Mouse (Mus musculus) thymus, adult 2 months (tissue): ENCODE results near the gene Tctex1d4.

Source experiments
- CTCF ChIP-seq: fragments of 200-500 bp; IDR thresholded peaks from 2 replicates; pipeline ENCODE4 v1.5.1; 2012; ENCODE audit warnings: mild to moderate bottlenecking, control low read depth, low read length, moderate library complexity, borderline replicate concordance; ENCODE audit not compliant: control insufficient read depth, poor library complexity, insufficient read depth; ENCODE audit errors: extremely low read depth
- POLR2A ChIP-seq: fragments of 200-500 bp; IDR thresholded peaks from 2 replicates; pipeline ENCODE4 v1.6.1; 2012; ENCODE audit warnings: mild to moderate bottlenecking, low read length, control low read depth, moderate library complexity; ENCODE audit not compliant: control insufficient read depth, poor library complexity, insufficient read depth; ENCODE audit errors: extremely low read depth

DNA sequence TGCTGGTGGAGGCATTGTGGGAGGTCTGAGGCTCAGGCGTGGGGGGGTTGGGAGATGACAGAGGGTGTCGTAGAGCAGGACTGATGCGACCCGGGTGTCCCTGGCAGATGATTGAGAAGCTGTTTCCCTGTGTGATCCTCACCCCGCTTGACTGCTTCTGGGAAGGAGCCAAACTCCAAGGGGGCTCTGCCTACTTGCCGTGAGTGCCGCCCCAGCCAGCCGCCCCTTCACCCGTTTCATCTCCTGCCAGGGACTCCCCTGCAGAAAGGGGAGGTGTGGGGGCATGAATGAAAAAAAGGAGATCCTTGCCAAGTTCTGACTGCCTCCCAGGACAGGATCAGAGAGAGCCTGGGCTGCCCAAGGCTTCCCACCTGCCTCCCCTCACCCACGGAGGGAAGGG, 21.5 kb upstream of the Tctex1d4 start:
- no peak for TF ChIP-seq CTCF
- no peak for TF ChIP-seq POLR2A
